Mouse (Mus musculus): ENCODE measurements around the gene Pnpo.

DNA sequence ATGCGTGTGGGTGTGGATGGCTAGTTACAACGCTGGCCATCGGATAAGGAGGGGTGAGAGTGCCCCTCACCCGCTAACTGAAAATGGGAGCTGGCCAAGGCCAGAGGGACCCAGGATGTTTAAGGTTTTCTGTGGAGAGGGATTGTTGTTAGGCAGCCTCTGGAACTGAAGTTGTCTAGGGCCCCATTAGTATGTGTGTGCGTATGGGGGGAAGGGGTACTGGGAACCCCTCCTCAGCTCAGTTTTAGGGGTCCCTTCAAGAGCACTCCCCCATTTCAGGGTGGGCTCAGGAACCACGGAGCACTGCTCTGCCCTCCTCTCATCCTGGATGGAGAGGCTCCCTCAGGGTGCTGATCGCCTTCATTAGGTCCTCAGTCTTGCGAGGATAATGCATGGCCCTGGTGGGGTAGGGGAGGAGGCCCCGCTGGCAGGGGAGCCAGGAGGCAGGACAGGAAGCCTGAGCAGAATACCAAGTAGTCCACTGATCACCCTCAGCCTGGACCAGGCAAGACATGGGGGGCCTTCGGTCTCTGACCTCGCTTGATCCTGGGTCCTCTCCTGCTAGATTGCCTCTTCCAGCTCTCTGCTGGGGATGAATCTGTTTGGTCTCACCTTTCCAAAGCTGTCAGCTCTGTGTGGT is 50.5 kb downstream of the Pnpo start:
- TF ChIP-seq POLR2A (IDR thresholded peaks at IDR 0.05; ENCODE audit: borderline replicate concordance, control insufficient read depth, low read depth, low read length) (no peak), CTCF (IDR thresholded peaks at IDR 0.05; ENCODE audit: control insufficient read depth, insufficient read depth, low read length) (no peak)
